Mouse (Mus musculus) kidney, embryonic 16.5 days (tissue): ENCODE results near the gene Nedd8. TPM values are rescaled to one million over a fixed set of nuclear protein-coding genes. Genes with fewer than 3 reads are reported as not detected.

Experiments
- ATAC-seq: fragments of 200-750 bp; cut with Nextera tagmentation; 2 replicates; pipeline ENCODE4 v1.8.0; 2017; ENCODE audit warnings: moderate TSS enrichment; ENCODE audit not compliant: low FRiP score, low TSS enrichment
- H3K27ac ChIP-seq: fragments of 300-500 bp; sonication (generic); 2 replicates; pipeline ENCODE4 v1.5.1; 2014; ENCODE audit warnings: low read length
- H3K27me3 ChIP-seq: fragments of 300-500 bp; sonication (generic); 2 replicates; pipeline ENCODE4 v1.6.1; 2014; ENCODE audit warnings: low read length, control low read depth, mixed read lengths; ENCODE audit not compliant: insufficient read depth
- H3K36me3 ChIP-seq: fragments of 300-500 bp; sonication (generic); 2 replicates; pipeline ENCODE4 v1.6.1; 2014; ENCODE audit warnings: low read length, control low read depth, mixed read lengths; ENCODE audit not compliant: insufficient read depth
- H3K4me1 ChIP-seq: fragments of 300-500 bp; sonication (generic); 2 replicates; pipeline ENCODE4 v1.6.1; 2014; ENCODE audit warnings: low read length, control low read depth, mixed read lengths; ENCODE audit not compliant: insufficient read depth
- H3K4me2 ChIP-seq: fragments of 300-500 bp; sonication (generic); replicated peaks from 2 replicates; pipeline ENCODE4 v1.6.1; 2014; ENCODE audit warnings: low read depth, low read length
- H3K4me3 ChIP-seq: fragments of 300-500 bp; sonication (generic); 2 replicates; pipeline ENCODE4 v1.5.1; 2014; ENCODE audit warnings: mild to moderate bottlenecking, low read length
- H3K9ac ChIP-seq: fragments of 300-500 bp; sonication (generic); replicated peaks from 2 replicates; pipeline ENCODE4 v1.6.1; 2014; ENCODE audit warnings: low read length
- H3K9me3 ChIP-seq: fragments of 300-500 bp; sonication (generic); 2 replicates; pipeline ENCODE4 v1.6.1; 2016; ENCODE audit warnings: low read length, control low read depth
- WGBS: fragments of 180-500 bp; shearing (Covaris S2); extraction: QIAGEN DNeasy Blood & Tissue Kit; methylation state at CpG from one replicate; pipeline ENCODE4 v1.1.7; 2014; 5-methylcytosine and 5-hydroxymethylcytosine counted together
- polyA plus RNA-seq: library from polyadenylated mRNA; unstranded; fragments of >200 nt; fragmentation: Nextera tagmentation; extraction: Ambion mirVana; gene quantifications from 2 replicates; pipeline ENCODE4 v1.2.1, GENCODE M21; 2015

Nedd8 gene
- polyA plus RNA-seq, 1 experiment from 2014 or later, result 514 TPM

DNA sequence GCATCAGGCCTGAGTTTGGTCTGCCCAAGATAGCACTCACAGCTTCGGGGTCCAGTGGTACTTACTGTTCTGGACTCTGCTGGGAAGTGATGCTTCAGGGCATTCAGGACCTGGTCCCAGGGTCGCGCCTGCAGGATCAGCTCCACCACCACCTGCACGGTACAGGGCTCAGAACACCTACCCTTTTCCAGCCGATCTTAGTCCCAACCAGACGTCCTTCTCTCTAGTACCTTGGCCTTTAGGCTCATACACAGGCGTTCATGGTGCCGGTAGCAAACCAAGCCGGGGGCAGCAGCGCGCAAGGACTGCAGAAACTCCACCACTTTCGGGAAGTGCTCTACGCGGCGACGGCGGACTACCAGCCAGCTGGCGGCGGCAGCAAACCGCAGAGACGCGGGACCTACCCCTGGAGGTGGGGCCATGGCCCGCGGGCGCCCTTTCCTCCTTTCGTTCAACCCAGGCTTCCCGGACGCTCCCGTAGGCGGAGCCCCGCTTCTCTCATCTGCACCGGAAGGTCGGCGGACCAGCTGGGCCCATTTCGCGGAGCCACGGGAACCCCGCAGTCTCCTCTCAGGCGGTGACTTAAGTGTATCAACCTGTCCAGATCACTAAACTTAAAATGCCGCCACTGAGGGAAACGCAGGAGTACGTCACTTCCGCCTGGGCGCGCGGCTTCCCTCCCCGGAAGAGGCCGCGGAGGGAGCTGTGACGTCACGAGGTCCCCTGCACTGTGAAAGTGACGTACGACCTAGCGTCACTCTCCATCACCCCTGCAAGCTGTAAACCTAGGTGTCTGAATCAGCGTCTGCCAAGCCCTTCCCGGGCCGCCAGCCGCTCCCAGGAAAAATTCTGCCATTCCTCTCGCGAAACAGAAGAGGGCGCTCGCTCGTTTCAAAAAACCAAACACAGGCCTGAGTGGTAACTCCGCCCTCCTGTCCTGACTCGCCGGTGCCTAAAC lies 9.5 kb upstream of the Nedd8 start, which contains the start of gene Tinf2:
Tinf2 (minus strand) TSS at position 661 of the 958 bp plus-strand sequence.
- peak within 1 kb of the TSS; percentile 83 for H3K9ac ChIP-seq
- peak within 1 kb of the TSS; percentile 90 for H3K27ac ChIP-seq
- H3K36me3 ChIP-seq, result peaks cover 37% of the 10 kb centered on the region
- H3K4me3 ChIP-seq, result peak within 1 kb of the TSS; percentile 70
- no peaks in the 10 kb centered on the region for H3K27me3 ChIP-seq
- peak within 1 kb of the TSS; percentile 78 for H3K4me2 ChIP-seq
- under 1% methylated on average over 66 of the region's 66 CpGs for WGBS
- ATAC-seq, result peak; percentile 98
- no peaks in the 10 kb centered on the region for H3K9me3 ChIP-seq
- peaks cover 12% of the 10 kb centered on the region; the same call in 1 of the 2 replicates for H3K4me1 ChIP-seq

DNA sequence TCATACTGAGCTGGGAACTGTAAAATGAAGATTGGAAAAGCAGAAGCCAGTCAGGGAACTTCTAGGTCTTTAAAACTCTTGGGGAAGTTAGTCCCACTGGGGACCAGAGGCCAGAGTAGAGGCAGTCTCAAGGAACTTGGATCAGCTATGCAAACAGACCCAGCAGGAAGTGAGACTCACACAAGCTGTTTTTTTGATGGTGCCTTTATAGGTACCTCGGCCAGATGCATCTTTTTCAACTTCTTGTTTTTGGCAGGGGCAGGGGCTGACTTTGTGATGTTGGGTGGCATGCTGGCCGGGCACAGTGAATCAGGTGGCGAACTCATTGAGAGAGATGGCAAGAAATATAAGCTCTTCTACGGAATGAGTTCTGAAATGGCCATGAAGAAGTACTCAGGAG lies 5.7 kb upstream of the Nedd8 start:
- H3K4me2 ChIP-seq, result no peak overlapping the region
- no peak overlapping the region for H3K4me3 ChIP-seq
- peaks cover 51% of the 10 kb centered on the region for H3K36me3 ChIP-seq
- no peaks in the 10 kb centered on the region for H3K9me3 ChIP-seq
- no peak overlapping the region for H3K27ac ChIP-seq
- 90% methylated on average over 4 of the region's 4 CpGs for WGBS
- no peaks in the 10 kb centered on the region for H3K27me3 ChIP-seq
- no peak for ATAC-seq
- H3K9ac ChIP-seq, result no peak overlapping the region
- H3K4me1 ChIP-seq, result peaks cover 16% of the 10 kb centered on the region

DNA sequence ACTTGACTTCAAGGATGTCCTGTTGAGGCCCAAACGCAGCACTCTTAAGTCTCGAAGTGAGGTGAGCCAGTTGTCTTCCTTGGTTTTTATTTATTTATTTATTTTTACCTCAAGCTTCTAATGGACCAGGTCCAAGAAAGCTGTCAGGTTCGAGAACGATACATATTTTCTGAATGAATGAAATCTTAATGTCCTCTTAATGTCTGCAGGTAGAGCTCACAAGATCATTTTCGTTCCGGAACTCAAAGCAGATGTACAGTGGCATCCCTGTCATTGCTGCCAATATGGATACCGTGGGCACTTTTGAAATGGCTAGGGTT lies 777 bp upstream of the Nedd8 start:
- Histone ChIP-seq H3K9ac (peak overlapping the region; percentile 61), H3K27ac (peak overlapping the region; percentile 13; the same call in 1 of the 2 replicates)
- 77% methylated on average over 7 of the region's 7 CpGs for WGBS

DNA sequence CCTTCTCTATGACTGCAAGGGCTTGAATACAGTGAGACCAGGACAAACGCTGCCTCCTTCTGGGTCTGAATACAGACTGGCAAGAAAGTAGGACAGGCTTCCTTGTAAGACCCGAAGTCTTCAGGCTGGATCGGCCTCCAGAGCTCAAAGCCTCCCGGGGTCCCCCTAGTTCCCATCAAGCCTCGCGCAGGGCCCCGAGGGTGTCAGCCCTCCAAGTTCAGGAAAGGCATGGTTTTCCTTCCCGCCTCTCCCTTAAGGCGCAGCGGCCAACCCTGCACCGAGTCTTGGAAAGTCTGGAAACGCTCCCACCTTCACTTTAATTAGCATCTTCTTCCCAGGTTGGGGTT lies 465 bp downstream of the Nedd8 start:
- Histone ChIP-seq H3K9me3 (no peaks in the 10 kb centered on the region), H3K9ac (peak overlapping the region; percentile 88), H3K4me2 (peak overlapping the region; percentile 74), H3K4me3 (peak overlapping the region; percentile 94), H3K27me3 (no peaks in the 10 kb centered on the region), H3K27ac (peak overlapping the region; percentile 87), H3K36me3 (peaks cover 23% of the 10 kb centered on the region), H3K4me1 (peaks cover 15% of the 10 kb centered on the region)
- under 1% methylated on average over 12 of the region's 12 CpGs for WGBS
- peak; percentile 68 for ATAC-seq

More for the DNA sequence above, 777 bp upstream of the Nedd8 start:
- peak overlapping the region; percentile 74 for H3K4me2 ChIP-seq
- no peaks in the 10 kb centered on the region for H3K9me3 ChIP-seq
- no peaks in the 10 kb centered on the region for H3K27me3 ChIP-seq
- peaks cover 32% of the 10 kb centered on the region for H3K36me3 ChIP-seq
- H3K4me3 ChIP-seq, result peak overlapping the region; percentile 94
- no peak for ATAC-seq
- peaks cover 15% of the 10 kb centered on the region for H3K4me1 ChIP-seq

DNA sequence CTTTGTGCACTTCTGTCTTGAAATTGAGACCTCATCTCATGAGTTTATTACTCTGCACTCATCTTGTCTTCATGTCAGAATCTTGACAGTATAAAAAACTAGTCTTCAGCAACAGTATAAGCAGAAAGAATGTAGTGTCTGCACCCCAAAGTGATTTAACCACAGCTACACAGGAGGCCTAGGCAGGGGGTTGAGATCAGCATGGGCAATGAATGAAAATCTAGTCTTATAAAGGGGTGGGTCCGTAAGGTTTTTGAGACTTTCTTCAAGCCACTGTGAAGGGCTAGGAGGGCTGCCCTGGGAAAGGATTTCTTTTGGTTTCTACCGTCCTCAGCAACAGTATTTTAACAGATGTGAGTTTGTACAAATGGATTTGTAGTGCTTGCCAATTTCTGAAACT lies 11.3 kb downstream of the Nedd8 start:
- WGBS, result 45% methylated on average over 2 of the region's 2 CpGs
- no peak overlapping the region for H3K9ac ChIP-seq
- H3K4me2 ChIP-seq, result peak overlapping the region; percentile 60; the same call in 1 of the 2 replicates
- no peaks in the 10 kb centered on the region for H3K9me3 ChIP-seq
- no peak overlapping the region; the same call in 1 of the 2 replicates for H3K27ac ChIP-seq
- H3K4me1 ChIP-seq, result peaks cover 10% of the 10 kb centered on the region; the same call in 1 of the 2 replicates
- peak overlapping the region; percentile 84 for H3K4me3 ChIP-seq
- peak; percentile 20; the same call in 1 of the 2 replicates for ATAC-seq
- peaks cover 20% of the 10 kb centered on the region for H3K36me3 ChIP-seq
- no peaks in the 10 kb centered on the region for H3K27me3 ChIP-seq

DNA sequence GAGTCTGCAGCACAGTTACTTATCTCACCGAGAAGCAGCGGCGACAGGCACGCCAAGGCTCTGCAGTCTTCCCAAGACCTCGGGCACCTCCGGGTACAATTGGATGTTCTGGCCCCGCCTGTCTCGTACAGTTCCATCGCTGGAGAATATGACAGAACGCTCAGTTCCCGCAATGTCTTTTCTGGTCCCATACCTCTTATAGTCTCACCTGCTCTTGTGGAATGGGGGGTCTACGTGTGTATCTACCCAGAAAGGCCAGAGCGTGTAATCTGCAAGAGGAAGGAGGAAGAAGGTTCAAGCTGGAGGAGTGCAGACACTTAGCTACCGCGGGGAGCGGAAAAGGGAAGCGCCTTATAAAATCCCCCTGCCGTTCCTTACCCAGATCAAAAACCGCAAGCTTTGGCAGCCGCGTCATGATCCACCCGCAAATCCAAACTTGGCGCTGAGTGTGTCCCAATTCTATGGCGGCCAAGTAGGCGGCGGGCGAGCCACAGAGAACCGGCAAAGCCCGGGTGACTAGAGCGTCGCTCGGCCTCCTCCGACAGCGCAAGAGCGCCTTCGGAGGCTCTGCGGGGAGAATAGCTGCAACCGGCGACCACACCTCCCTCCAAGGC lies 11.9 kb downstream of the Nedd8 start, which contains the start of gene Mdp1:
Mdp1 (minus strand) TSS at position 549 of the 614 bp plus-strand sequence.
- H3K4me2 ChIP-seq, result peak within 1 kb of the TSS; percentile 60
- peaks cover 20% of the 10 kb centered on the region for H3K36me3 ChIP-seq
- H3K4me3 ChIP-seq, result peak within 1 kb of the TSS; percentile 84
- peak within 1 kb of the TSS; percentile 26 for H3K27ac ChIP-seq
- peak within 1 kb of the TSS; percentile 82 for H3K9ac ChIP-seq
- no peaks in the 10 kb centered on the region for H3K9me3 ChIP-seq
- peaks cover 10% of the 10 kb centered on the region; the same call in 1 of the 2 replicates for H3K4me1 ChIP-seq
- H3K27me3 ChIP-seq, result no peaks in the 10 kb centered on the region
- under 1% methylated on average over 39 of the region's 39 CpGs for WGBS
- ATAC-seq, result peak; percentile 94

DNA sequence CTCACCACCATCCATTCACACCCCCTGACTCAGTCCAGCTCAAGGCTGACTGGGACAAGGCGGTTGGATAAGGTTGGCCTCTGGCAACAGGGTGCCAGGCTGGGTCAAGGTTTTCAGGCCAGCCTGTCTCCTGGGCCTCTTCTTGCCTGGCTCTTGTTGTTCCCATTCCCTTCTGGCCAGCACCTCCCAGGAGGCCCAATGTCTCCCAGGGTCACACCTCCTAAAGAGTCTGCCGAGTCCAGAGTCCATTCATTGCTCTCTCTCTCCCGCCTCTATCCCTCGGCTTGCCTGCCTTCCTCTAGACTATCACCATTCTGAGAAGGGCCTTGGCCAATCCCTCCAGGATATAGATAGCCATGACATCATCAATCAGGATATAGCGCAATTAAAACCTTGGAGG lies 13.9 kb downstream of the Nedd8 start:
- 79% methylated on average over 5 of the region's 5 CpGs for WGBS
- H3K4me1 ChIP-seq, result peaks cover 10% of the 10 kb centered on the region; the same call in 1 of the 2 replicates
- H3K4me2 ChIP-seq, result no peak overlapping the region
- H3K27ac ChIP-seq, result no peak overlapping the region
- H3K4me3 ChIP-seq, result no peak overlapping the region
- H3K9me3 ChIP-seq, result no peaks in the 10 kb centered on the region
- peaks cover 10% of the 10 kb centered on the region for H3K36me3 ChIP-seq
- H3K27me3 ChIP-seq, result no peaks in the 10 kb centered on the region
- no peak overlapping the region for H3K9ac ChIP-seq
- ATAC-seq, result no peak

DNA sequence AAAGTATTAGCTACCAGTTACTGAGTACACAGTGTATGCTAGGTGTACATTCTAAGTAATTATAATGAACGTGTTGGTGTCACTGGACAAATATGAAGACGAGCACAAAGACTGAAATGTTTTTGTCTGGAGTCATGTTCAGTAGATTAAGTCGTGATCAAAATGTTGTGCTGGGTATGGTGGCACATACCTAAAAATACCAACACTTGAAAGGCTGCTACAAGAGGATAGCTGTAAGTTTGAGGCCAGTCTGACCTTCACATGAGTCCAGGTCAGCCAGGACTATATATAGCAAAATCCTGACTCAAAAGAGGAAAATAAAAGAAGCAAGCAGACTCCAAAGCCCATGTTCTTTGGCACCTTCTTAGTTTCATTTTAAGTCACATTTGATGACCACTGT lies 15.0 kb downstream of the Nedd8 start:
- Histone ChIP-seq H3K4me3 (no peak overlapping the region), H3K4me2 (no peak overlapping the region), H3K27ac (no peak overlapping the region), H3K27me3 (no peaks in the 10 kb centered on the region), H3K9ac (no peak overlapping the region), H3K9me3 (no peaks in the 10 kb centered on the region), H3K4me1 (peaks cover 10% of the 10 kb centered on the region; the same call in 1 of the 2 replicates), H3K36me3 (peaks cover 5% of the 10 kb centered on the region; the same call in 1 of the 2 replicates)
- no peak for ATAC-seq
- WGBS, result 88% methylated on average over 3 of the region's 3 CpGs

DNA sequence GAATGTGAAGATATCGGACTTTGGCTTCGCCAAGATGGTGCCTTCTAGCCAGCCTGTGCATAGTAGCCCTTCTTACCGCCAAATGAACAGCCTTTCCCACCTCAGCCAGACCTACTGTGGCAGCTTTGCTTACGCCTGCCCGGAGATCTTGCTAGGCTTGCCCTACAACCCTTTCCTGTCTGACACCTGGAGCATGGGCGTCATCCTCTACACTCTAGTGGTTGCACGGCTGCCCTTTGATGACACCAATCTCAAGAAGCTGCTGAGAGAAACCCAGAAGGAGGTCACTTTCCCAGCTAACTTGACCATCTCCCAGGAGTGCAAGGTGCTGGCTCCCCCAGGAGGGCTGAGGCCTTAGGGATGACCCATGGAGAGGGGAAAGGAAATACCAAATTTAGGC lies 20.4 kb downstream of the Nedd8 start:
- H3K27me3 ChIP-seq, result no peaks in the 10 kb centered on the region
- H3K4me2 ChIP-seq, result no peak overlapping the region
- no peaks in the 10 kb centered on the region for H3K36me3 ChIP-seq
- no peak overlapping the region for H3K9ac ChIP-seq
- no peak overlapping the region for H3K4me3 ChIP-seq
- no peaks in the 10 kb centered on the region for H3K9me3 ChIP-seq
- no peak overlapping the region for H3K27ac ChIP-seq
- no peak for ATAC-seq
- no peaks in the 10 kb centered on the region for H3K4me1 ChIP-seq
- 90% methylated on average over 7 of the region's 7 CpGs for WGBS
